In the genomic region with DNA sequence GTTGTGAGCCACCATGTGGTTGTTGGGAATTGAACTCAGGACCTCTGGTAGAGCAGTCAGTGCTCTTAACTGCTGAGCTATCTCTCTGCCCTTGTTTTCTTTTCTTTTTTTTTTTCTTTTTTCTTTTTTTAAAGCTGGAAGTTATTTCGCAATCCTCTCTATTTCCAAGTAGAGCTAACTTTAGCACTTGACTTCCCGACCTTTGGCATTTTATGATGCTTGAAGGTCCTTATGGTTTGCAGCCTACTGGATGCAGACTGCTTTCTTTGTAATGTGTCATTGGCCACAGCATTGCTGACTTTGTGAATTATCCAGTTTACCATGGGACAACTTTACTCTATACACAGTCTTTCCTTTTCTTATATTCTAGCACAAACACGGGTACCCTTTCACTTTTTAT, we compare ENCODE assay signal across 19 mouse cellular contexts.
DNase-seq lines count a peak whose midpoint lies in the region; ATAC-seq lines count a peak whose summit lies in the region.
"Had no signal": no experiment of that assay in that cellular context is flagged by ENCODE, and none has a peak within 500 bp of the region (broad histone marks: within the 10 kb centered on the region; RNA-seq: fewer than 3 reads in every experiment).

No protein-coding gene starts in this region.

- H3K36me3 ChIP-seq in kidney, embryonic 14.5 days (ENCODE audit: control insufficient read depth, insufficient read depth, low read length), result no peaks in the 10 kb centered on the region
- H3K36me3 ChIP-seq: embryonic facial prominence, embryonic 12.5 days; G1E; heart, embryonic 10.5 days; midbrain, embryonic 12.5 days; neural tube, embryonic 13.5 days had no signal

- DNase-seq in adrenal gland, adult 2 months, result peak; percentile 38
- no peak for DNase-seq in adrenal gland, postnatal 25 days
- DNase-seq in kidney, adult 9 months, result peak; percentile 31
- peak; percentile 52 for DNase-seq in 3T3-L1 (ENCODE audit: low read depth, low spot score)
- peak; percentile 10 for DNase-seq in lung, postnatal 10 days
- no peak for DNase-seq in left cerebral cortex, postnatal 25 days (ENCODE audit: low spot score in 2 of 2)
- DNase-seq in cerebellum, postnatal 10 days, result no peak
- DNase-seq: cerebellum, adult 9-11 months; gastrocnemius, postnatal 36 days; layer of hippocampus, postnatal 36 days had no signal

- ATAC-seq in kidney, embryonic 14.5 days (ENCODE audit: low FRiP score, low TSS enrichment), result no peak
- ATAC-seq: forebrain, embryonic 14.5 days had no signal

- no peaks in the 10 kb centered on the region for H3K9me3 ChIP-seq in kidney, embryonic 14.5 days (ENCODE audit: control insufficient read depth, low read length)
- H3K9me3 ChIP-seq: embryonic facial prominence, embryonic 12.5 days; heart, embryonic 10.5 days; midbrain, embryonic 12.5 days; neural tube, embryonic 13.5 days had no signal

- no peaks in the 10 kb centered on the region for H3K27me3 ChIP-seq in kidney, embryonic 14.5 days (ENCODE audit: control insufficient read depth, insufficient read depth, low read length)
- H3K27me3 ChIP-seq: embryonic facial prominence, embryonic 12.5 days; midbrain, embryonic 12.5 days; neural tube, embryonic 13.5 days had no signal

- H3K4me2 ChIP-seq in kidney, embryonic 14.5 days (replicated peaks; ENCODE audit: low read depth, low read length), result no peak overlapping the region
- H3K4me2 ChIP-seq: embryonic facial prominence, embryonic 12.5 days; midbrain, embryonic 12.5 days; neural tube, embryonic 13.5 days had no signal

- 52% methylated on average over 3 of the region's 3 CpGs for WGBS in kidney, embryonic 14.5 days

- no peak overlapping the region for H3K9ac ChIP-seq in kidney, embryonic 14.5 days (ENCODE audit: low read depth, low read length)
- H3K9ac ChIP-seq: embryonic facial prominence, embryonic 12.5 days; midbrain, embryonic 12.5 days; neural tube, embryonic 13.5 days had no signal

- intact Hi-C loops in left cerebral cortex, postnatal 25 days (cut with DNase I), result no loop called here

- no peak overlapping the region for H3K4me3 ChIP-seq in kidney, embryonic 14.5 days (ENCODE audit: low read length)
- H3K4me3 ChIP-seq: embryonic facial prominence, embryonic 12.5 days; erythroblast, embryonic 14.5 days; heart, embryonic 10.5 days; layer of hippocampus, adult 2 months; midbrain, embryonic 12.5 days; neural tube, embryonic 13.5 days had no signal

- no peak overlapping the region for H3K27ac ChIP-seq in kidney, embryonic 14.5 days (ENCODE audit: low read depth, low read length)
- H3K27ac ChIP-seq: embryonic facial prominence, embryonic 12.5 days; heart, embryonic 10.5 days; layer of hippocampus, adult 2 months; midbrain, embryonic 12.5 days; neural tube, embryonic 13.5 days had no signal

- no peaks in the 10 kb centered on the region for H3K4me1 ChIP-seq in kidney, embryonic 14.5 days (ENCODE audit: control insufficient read depth, insufficient read depth, low read length)
- H3K4me1 ChIP-seq: embryonic facial prominence, embryonic 12.5 days had no signal

Comparison
In these comparisons a context has a peak if more than half of its experiments do, and no peak if none do; other contexts are left out.
1. DNase-seq: peak in adrenal gland, adult 2 months (single experiment), kidney, adult 9 months (single experiment), 3T3-L1 (single experiment) and lung, postnatal 10 days (single experiment); none in adrenal gland, postnatal 25 days (single experiment), left cerebral cortex, postnatal 25 days (0 of 2) and cerebellum, postnatal 10 days (0 of 2).